Mouse (Mus musculus): Measurements from ENCODE around the gene Helz2. TPM values are rescaled to one million over a fixed set of nuclear protein-coding genes. Genes with fewer than 3 reads are reported as not detected.

Gene Helz2
- 330 to 405 TPM (median 363 TPM) in 4 replicates for total RNA-seq (2023; ENCODE audit: inconsistent age)

DNA sequence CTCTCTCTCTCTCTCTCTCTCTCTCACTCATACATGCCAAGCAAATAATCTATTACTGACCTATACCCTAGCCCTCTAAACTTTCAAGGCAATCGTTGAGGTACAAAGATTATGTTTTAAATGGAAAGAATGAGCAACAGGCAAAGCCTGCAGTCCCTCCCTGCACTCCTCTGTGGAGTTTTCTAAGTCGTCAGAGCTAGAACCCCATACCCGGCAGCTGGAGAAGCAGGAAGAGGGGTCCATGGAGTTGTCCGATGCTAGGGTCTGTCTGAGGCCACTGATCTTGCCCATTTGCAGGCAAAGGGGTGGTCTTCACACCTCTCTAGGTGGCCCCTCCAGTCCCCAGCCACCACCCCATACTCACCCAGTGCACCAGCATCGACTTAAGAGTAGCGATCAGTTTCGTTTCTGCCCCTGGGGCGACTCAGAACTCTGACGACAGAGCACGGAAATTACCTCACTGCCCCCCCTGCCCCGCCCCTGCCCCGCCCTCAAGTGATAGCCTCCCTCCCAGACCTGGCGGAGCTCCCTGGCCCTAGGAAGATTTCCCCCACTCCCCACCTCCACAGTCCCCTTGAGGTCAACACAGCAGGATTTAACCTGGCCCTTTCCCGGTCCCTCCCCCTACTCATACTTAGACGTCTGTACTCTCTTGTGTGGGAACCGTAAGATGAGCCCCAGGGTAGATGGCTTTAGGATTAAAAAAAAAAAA is at the start of gene Helz2:
TSS of gene Helz2 (minus strand) at position 426 of the 712 bp plus-strand sequence.

DNA sequence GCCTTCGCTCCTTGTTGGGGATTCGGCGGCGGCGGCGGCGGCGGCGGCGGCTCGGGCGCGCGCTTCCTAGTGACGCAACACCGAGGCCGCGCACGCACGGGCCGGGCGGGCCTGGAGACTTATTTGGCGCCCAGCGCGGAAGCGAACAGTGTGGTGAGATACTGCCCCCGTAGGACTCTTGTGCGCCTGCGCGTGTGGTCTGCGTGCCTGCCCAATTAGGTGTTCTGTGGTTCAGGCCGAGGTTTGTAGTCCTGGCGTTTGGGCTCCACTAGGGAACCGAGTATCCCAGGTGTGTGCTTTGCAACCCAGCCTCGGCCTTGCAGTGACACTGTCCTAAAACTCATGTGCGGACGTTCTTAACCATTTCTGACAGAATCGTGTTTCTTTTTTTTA is 46.1 kb upstream of the Helz2 start, which contains the start of gene Gmeb2:
TSS of gene Gmeb2 (minus strand) at position 78 of the 393 bp plus-strand sequence.

DNA sequence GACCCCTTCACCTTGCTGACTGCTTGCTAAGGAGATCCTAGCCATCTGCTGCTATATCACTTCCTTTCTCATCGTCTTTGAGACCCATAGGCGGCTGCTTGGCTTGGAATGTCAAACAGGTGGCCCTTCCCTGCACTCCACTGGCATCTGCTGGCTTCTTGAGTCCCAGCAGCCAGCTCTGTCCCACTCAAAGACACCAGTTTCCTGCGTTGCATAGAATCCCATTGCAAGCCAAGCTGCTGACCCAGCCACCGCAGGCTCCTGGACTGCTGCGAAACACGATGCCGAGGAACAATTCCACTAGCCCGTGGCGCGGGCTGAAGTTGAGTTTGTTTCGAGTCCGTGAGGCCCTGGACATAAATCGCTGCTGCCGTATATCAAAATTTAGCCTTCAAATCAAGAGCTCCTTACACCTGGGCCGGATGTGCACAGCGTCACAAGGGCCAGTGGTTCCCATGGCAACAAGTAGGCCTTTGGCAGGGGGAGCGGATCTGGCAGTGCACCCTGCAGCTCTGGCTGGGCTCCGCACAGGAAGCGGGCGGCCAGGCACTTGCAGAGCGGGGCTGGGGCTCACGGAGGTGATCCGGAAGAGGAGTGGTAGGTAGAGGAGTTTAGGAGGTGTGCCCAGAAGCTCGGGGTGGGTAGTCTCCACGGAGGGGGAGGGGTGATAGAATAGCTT is 22.1 kb downstream of the Helz2 start, which contains the start of gene Fndc11:
TSS of gene Fndc11 (plus strand) at position 476 of the 679 bp plus-strand sequence.

DNA sequence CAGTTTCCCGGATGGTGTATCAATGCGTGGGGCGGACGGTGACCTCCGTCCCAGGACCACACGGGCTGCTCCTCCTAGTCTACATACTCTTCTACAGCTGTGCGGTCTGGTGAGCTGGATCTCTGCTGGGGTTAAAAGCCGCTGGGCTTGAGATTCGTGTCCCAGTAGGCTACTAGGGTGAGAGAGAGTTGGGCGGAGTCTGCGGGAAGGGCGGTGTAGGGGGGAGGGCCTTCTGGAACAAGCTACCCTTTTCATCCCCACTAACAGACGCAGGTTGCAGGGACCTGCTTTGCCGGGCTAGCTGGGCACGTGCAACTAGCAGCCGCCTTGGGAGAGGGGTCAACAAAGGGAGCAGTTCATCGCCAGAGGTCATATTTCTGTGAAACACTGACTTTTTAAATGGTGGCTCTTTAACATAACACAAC is 28.8 kb downstream of the Helz2 start, which contains the start of gene Srms:
TSS of gene Srms (minus strand) at position 165 of the 425 bp plus-strand sequence.

DNA sequence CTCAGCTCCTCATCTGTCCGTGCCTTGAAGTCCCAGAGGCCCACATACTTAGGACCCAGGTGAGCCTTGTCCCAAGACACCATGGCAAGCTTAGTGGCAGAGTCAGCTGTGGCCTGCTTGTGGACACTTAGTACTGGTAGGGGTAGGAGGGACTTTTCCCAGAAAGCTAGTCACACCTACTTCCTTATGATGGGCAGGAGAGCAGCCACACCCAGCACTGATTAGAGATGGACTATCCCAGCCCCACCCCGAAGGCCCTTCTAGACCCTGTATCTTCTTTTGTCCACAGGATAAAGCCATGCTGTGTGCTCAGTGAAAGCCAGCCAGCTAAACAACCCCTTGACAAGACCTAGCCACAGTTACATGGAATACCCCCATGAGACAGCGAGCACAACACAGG is 39.4 kb downstream of the Helz2 start, which contains the start of gene Ptk6:
TSS of gene Ptk6 (minus strand) at position 368 of the 400 bp plus-strand sequence.

DNA sequence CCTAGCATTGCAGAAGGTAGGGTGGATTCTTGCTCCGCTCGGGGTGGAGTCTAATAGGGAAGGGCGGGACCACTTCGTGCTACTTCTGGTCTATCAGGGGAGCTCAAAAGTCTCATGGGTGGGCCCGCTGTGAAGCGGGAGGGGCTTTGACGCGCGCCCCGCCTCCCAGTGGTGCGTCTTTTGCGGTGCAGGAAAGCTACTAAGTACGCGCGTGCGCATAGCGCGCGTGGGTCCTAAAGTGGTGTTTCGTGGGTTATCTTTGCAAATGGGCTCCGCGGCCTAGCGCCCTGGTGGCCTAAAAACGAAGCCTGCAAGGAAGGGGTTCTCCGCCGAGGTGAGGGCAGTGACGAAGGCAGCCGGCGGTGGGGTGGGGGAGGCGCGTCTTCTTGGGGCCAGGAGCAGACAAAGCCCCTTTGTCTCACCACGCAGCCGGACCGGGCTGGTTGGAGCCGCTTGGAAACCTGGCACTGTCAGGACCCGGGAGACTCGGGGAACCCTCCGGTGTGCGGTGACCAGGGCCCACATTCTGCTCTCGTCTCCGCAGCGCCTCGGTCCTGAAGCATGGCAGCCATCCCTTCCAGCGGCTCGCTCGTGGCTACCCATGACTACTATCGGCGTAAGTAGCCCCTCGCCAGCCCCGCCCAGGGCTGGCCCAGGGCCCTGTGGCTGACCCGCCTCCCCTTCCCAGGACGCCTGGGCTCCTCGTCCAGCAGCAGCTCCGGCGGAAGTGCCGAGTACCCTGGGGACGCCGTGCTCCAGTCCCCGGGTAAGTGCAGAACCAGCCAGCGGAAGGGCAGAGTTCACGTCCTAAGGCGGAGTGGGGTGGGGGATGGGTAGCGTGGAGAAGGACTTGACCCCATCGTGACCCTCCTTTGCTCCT is 54.5 kb downstream of the Helz2 start, which contains the start of gene Ppdpf:
TSS of gene Ppdpf (plus strand) at position 127 of the 880 bp plus-strand sequence.

Other genes with a start within 250 kb of the Helz2 start
- not detected in 4 replicates for gene Chrna4, start 198.5 kb downstream of the Helz2 start, total RNA-seq (2023; ENCODE audit: inconsistent age)
- not detected in 4 replicates for gene Kcnq2, start 106.7 kb downstream of the Helz2 start, total RNA-seq (2023; ENCODE audit: inconsistent age)
- gene Eef1a2, start 85.0 kb downstream of the Helz2 start, total RNA-seq (2023; ENCODE audit: inconsistent age), result not detected in 4 replicates
- 186 to 195 TPM (median 191 TPM) in 4 replicates for gene Ppdpf, start 54.8 kb downstream of the Helz2 start, total RNA-seq (2023; ENCODE audit: inconsistent age)
- 0.16 to 0.42 TPM (median 0.30 TPM) in 3 of 4 replicates, not detected in the other for gene Ptk6, start 39.2 kb downstream of the Helz2 start, total RNA-seq (2023; ENCODE audit: inconsistent age)
- 1.6 to 3.2 TPM (median 2.6 TPM) in 4 replicates for gene Srms, start 28.8 kb downstream of the Helz2 start, total RNA-seq (2023; ENCODE audit: inconsistent age)
- 0.45 to 1.2 TPM (median 0.86 TPM) in 3 of 4 replicates, not detected in the other for gene Fndc11, start 22.0 kb downstream of the Helz2 start, total RNA-seq (2023; ENCODE audit: inconsistent age)
- 54.4 to 67.7 TPM (median 58.3 TPM) in 4 replicates for gene Gmeb2, start 46.0 kb upstream of the Helz2 start, total RNA-seq (2023; ENCODE audit: inconsistent age)
- gene Stmn3, start 72.5 kb upstream of the Helz2 start, total RNA-seq (2023; ENCODE audit: inconsistent age), result not detected in 4 replicates
- 100 to 125 TPM (median 112 TPM) in 4 replicates for gene Rtel1, start 77.7 kb upstream of the Helz2 start, total RNA-seq (2023; ENCODE audit: inconsistent age)
- gene Zgpat, start 122.9 kb upstream of the Helz2 start, total RNA-seq (2023; ENCODE audit: inconsistent age), result 66.0 to 80.8 TPM (median 75.7 TPM) in 4 replicates
- 88.0 to 95.4 TPM (median 92.8 TPM) in 4 replicates for gene Arfrp1, start 123.4 kb upstream of the Helz2 start, total RNA-seq (2023; ENCODE audit: inconsistent age)
- 57.8 to 65.4 TPM (median 60.3 TPM) in 4 replicates for gene Lime1, start 138.1 kb upstream of the Helz2 start, total RNA-seq (2023; ENCODE audit: inconsistent age)
- 0.29 to 1.3 TPM (median 0.69 TPM) in 4 replicates for gene Zbtb46, start 217.4 kb upstream of the Helz2 start, total RNA-seq (2023; ENCODE audit: inconsistent age)

All from B cell, adult (primary cell).